Mouse (Mus musculus) neutrophil, adult 5-6 weeks (primary cell): ENCODE measurements at regions not wholly inside any gene's neighbourhood (a gene's known extent, or its start where the extent isn't known, plus 50 kb on each side); places are given as distances from the start of the nearest gene placed in this dataset.

Source experiments
- ATAC-seq: fragments of 151-379, 151-347 bp; 2 replicates; pipeline ENCODE4 v1.8.0; 2017; ENCODE audit warnings: mild to moderate bottlenecking, moderate TSS enrichment; ENCODE audit not compliant: insufficient number of reproducible peaks, poor library complexity, low FRiP score, severe bottlenecking; ENCODE audit errors: extremely low read depth

DNA sequence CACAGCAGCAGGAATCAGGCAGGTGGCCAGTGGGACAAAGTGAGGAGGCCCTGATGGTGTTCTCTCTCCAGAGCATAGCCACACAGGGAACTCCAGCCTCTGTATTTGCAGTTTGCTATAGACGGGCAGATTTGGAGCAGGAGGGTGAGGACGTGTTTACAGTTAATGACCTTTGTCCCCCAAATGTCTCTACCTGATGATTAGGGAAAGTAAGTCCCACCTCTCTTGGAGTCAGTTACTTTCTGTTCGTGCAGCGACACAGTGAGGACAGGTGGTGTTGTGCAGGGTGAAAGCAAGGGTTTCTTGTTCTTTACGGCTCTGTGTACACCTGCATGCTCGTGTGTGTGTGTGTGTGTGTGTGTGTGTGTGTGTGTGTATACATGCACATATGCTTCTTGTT, 162.9 kb downstream of the Adra2a start:
- no peak for ATAC-seq

DNA sequence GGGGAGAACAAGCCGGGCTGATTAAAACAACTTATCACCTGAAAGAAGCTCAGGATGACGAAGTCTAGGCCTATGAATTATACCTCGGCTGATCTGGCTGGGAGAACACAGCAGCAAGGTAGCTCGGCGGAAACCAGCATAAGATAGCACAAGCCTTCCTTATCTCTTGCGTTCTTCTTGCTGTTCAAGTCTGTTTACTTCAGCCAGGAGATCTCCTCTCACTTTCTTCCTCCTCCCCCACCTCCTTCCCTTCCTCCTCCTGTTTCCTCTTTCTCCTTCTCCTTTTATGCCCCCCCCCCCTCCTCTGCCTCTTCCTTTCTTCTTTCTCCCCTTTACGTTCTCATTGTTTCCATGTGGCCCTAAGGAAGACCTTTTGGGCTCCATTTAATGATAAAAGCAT, 168.2 kb downstream of the Adra2a start:
- ATAC-seq, result no peak

- no peak for ATAC-seq
These were observed 200.2 kb downstream of the Adra2a start for GRCm38 (mm10) chr19:54244176-54244575.

- no peak for ATAC-seq
These were observed 204.4 kb downstream of the Adra2a start for GRCm38 (mm10) chr19:54248256-54248936.

DNA sequence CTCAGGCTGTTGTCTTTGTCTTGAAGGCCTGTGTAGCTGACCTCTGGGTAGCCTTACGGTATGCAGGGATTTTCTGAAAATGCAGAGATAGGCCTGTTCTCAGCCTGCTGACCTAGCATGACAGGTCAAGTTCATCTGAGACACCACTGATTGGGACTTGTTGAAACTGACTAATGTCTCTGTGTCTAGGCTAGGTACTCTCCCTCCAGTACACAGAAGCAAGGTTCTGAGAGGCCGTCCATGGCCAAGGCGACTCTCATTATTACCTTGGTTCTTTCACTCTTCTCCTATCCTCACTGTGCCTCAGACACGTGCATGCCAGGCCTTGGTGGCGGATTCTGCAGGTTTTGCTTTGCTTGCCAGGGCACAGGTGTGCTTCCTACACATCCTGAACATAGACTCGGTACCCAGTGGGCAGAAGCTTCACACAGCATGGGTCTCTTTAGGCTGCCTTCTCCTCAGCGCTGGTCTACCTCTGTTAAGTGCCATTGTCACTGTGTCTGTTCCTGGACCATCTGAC, 208.3 kb downstream of the Adra2a start:
- ATAC-seq, result no peak

DNA sequence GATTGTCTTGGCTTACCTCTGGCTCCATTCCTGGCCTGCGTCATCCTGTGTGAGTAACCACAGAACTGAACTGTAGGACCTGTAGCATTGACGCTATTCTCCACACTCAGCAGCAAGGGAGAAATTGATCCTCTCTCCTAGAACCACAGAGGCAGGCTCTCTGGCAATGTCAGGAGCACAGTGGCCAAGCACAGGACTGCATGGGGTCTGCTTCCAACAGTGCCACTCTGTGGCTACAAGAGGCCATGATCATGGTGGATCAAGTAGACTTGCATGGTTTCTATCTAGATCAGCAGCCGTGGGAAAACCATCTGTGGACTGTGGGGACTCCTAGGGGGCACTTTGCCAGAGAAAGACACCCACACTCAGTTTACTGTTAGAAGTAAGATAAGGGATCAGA, 213.9 kb downstream of the Adra2a start:
- no peak for ATAC-seq

DNA sequence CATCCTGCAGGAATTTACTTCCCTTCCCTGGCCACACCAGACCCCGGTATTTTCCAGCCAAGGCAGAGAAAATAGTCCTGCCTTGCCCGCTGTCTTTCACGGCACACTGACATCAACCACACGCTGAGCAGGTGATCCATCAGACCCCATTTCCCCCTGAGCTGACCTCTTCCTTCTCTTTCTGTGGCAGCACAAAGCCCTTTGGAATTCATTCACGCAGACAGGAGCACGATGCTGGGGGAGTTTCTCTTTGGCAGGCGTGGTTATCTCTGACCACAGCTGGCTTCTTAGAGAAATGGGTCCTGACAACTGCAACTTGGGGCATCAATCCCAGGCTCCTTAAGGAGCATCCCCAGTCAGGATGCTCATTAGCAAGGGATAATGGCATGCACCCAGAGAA, 215.2 kb downstream of the Adra2a start:
- ATAC-seq, result no peak

- no peak for ATAC-seq
These were observed 233.4 kb downstream of the Adra2a start for GRCm38 (mm10) chr19:54277368-54277767.

- no peak for ATAC-seq
These were observed 241.5 kb downstream of the Adra2a start for GRCm38 (mm10) chr19:54285481-54285880.

- ATAC-seq, result no peak
These were observed 253.9 kb downstream of the Adra2a start for GRCm38 (mm10) chr19:54297663-54298388.

- no peak for ATAC-seq
These were observed 267.3 kb downstream of the Adra2a start for GRCm38 (mm10) chr19:54311289-54311688.

GRCm38 (mm10) chr19:54311723-54312122, 267.8 kb downstream of the Adra2a start:
- ATAC-seq, result no peak

DNA sequence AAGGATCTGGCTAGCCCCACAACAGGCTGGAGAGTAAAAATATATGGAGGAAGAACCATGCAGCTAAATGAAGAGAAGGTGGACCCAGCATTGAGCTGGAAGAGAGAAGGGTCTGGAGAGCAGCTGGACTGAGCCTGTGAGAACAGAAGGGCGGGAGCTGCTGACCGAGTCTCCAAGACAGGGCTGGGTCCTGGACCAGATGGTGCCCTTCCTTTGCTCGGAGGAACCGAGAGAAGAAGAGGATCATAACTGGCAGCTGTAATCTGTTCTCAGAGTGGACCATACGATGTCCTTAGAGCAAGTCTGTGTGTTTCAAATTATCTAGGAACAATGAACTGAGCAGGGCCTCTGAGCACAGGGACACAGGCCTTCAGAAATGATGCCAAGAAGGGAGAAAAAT, 279.3 kb downstream of the Adra2a start:
- no peak for ATAC-seq

DNA sequence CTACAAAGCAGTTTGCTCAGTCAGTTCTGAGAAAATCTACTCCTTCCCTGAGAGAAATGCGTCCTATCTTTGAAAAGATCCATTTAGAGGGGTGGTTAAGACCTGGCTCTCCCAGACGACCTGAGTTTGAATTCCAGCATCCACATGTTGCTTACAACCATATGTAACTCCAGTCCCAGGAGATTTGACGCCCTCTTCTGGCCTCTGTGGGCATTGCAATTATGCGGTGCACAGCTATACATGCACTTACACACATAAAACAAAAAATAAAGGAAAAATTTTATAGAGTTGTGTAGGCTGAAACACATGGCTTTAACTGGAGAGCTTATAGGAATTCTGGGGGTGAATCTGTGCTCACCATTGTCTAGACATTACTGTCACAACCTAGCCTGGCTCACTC, 281.0 kb downstream of the Adra2a start:
- ATAC-seq, result no peak

DNA sequence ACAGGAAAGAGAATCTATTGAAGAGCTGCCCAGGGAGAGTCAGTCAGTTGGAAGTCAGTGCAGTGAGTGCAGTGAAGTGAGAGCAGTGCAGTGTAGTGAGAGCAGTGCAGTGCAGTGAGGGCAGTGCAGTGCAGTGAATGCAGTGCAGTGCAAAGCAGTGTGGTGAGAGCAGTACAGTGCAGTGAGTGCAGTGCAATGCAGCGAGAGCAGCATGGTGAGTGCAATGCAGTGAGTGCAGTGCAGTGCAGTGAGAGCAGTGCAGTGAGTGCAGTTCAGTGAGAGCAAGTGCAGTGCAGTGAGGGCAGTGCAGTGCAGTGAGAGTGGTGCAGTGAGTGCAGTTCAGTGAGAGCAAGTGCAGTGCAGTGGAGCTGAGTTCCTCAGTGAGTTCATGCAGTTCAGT, 288.2 kb downstream of the Adra2a start:
- no peak for ATAC-seq

GRCm38 (mm10) chr19:54340778-54341291, 296.9 kb downstream of the Adra2a start:
- no peak for ATAC-seq

GRCm38 (mm10) chr19:54359731-54360130, 315.8 kb downstream of the Adra2a start:
- no peak for ATAC-seq

GRCm38 (mm10) chr19:54360660-54361059, 316.7 kb downstream of the Adra2a start:
- no peak for ATAC-seq

DNA sequence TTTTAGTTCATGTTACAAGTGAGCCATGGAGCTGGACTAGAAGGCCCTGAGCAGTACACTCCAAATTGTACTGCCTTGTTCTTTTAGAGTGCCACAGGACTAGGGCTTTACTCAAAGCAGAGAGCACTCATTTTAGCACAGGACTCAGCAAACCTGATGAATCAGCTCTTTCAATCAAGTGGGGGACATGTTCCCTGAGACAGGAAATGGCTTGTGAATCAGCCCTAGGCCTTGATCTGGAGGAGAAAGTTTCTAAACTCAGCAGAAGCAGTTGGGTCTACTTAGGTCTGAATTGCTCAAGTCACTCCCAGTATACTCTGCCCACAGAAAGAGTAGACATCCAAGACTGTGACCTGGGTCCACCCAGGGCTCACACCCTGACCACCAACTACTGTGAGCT, 341.1 kb downstream of the Adra2a start:
- ATAC-seq, result no peak

- ATAC-seq, result no peak
These were observed 347.5 kb downstream of the Adra2a start for GRCm38 (mm10) chr19:54391406-54391805.
